Mouse (Mus musculus) ES-CJ7 (cell line): ENCODE results near the gene Foxb1.
A peak's percentile ranks its signal among the peaks of the same experiment; 100 is the strongest.

Experiments
- DNase-seq: peaks from one replicate; pipeline ENCODE4 v3.0.0; 2011; ENCODE audit warnings: low read depth, low spot score

The Foxb1 gene

DNA sequence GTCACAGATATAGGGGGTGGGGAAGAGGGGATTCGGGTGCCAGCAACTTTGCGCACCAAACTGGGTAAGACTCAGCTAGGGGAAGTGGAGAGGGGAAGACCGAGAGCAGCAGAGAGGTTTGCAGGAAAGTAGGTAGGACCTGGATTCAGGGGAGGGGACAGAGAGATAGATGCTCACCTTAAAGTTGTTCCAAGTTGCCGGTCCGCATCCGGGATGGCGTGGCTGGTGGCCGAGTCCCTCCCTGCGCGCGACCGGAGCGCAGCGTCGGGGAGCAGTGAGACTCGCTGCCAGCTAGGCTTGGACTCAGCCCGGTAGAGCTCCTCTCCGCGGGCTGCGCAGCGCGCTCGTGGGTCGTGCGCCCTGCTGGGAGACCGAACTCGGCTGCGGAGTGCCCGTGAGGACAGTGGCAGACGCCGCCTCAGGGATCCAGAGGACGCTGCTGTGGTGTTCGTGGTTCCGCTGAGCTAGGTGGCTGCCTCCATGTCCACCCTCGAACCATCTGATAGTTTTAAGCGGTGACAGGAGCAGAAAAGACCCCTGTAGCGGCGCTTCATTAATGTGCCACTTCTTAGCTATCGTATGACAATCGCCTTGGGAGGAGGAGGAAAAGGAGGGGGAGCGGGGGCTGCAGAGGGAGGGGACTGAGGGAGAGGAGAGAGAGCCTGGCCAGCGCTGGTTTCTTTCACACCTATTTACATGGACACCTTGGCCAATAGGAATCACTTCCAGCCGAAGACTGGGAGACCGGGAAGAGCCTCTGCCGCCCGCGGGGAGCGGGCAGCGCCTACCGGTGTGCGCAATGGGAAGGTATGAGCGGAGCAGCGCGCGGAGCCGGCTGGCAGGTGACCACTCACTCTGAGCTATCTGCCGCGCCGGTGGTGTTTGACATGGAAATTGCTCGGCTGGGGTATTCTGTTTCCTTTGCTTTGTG is at the start of gene Foxb1:
TSS of gene Foxb1 (minus strand) at position 570 of the 931 bp plus-strand sequence.
- peak; percentile 70 for DNase-seq

DNA sequence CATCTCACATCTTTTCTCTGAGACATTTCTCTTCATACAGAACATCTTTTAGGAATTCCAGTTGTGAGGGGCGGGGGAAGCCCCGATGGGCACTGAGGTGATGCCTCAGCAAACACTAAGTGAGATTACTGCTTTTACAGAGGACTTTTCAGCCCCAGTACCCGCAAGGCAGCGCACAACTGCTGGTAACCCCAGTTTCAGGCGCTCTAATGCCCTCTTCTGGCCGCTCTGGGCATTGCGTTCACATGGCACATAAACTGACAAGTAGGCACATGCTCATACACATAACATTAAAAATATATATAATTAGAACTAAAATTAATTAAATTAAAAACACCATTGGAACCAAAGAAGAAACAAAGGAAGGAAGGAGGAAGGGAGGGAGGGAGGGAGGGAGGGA is 29.8 kb upstream of the Foxb1 start:
- peak; percentile 68 for DNase-seq

DNA sequence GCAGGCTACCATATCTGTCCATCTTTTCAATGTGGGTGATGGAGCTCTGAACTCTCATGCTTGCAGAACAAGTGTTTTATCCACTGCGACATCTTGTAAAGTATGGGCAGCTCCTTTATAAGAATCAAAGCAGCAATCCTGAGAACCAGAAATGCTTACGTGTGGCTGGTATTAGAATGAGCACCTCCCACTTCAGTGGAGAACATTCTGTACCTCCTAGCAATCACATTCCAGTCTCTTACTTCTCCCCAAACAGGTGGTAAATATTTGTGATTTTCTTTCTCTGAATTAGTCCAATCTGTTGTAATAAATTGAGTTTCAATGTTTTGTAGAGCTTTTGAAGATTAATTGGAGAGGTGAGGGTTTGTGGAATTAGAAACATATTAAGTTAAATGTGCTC is 19.3 kb upstream of the Foxb1 start:
- DNase-seq = no peak

DNA sequence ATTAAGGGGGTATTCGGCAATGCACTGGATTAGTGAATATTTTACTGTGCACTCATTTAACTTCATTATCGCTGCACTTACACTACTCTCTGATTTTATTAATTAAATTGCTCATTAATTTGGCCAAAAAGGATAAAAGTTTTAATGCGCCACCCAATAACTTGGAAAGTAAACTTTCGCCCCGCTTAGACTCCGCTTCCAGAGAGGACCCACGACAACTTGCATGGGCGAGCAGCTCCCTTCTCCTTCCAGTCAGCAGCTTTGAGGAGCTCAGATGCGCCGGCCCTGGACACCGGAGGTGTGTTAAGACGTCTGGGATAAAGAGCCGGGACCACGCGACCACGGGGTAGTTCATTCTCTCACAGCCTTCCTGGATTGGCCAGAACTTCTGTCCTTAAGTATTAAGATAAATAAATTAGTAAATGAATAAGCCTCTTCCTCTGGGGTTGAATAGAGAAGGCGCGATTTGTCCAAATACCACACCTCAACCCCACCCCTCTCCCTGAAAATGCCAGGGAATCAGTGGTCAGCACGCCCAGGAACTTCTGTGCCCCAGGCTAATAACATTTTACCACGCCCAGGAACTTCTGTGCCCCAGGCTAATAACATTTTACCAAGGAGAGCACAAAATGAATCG is 9.3 kb upstream of the Foxb1 start:
- DNase-seq = peak; percentile 50

DNA sequence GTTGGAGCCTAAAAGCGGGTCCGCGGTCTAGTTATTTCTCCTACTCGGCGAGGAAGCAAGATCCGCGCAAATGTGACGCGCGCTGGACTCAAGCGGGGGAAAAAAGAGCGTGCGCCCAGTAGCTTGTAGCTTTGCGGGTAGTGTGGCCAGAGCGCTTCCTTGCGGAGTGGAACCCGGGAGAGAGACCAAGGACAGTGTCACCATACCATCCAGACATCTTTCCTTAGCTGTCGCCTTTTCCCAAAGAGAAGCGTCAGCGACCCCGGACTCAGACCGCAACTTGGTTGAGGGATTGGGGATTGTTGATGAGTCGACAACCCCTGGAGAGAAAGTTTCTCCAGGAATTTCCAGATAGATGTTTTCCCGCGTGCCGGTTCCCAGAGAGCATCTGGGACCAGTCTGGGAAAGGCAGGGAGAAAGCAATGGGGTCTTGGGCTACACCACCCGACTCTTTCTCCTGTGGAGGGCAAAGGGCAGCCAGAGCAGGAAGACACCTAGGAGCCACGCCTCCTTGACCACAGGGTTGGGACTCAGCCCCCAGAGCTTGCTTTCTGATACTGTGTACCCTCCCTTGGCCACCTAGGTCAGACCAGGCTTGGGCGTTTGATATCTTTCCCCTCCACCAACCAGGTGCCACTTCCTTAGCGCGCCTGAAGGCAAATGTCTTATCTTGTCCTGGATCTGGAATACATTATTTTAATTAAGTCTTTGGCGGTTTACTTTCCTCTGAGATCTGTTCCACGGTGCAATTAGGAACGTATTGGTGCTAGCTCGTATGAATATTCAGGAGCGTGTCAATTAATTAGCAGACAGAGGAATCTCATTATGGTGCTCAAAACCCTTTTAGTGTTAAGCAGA is 8.6 kb upstream of the Foxb1 start:
- peak; percentile 28 for DNase-seq

DNA sequence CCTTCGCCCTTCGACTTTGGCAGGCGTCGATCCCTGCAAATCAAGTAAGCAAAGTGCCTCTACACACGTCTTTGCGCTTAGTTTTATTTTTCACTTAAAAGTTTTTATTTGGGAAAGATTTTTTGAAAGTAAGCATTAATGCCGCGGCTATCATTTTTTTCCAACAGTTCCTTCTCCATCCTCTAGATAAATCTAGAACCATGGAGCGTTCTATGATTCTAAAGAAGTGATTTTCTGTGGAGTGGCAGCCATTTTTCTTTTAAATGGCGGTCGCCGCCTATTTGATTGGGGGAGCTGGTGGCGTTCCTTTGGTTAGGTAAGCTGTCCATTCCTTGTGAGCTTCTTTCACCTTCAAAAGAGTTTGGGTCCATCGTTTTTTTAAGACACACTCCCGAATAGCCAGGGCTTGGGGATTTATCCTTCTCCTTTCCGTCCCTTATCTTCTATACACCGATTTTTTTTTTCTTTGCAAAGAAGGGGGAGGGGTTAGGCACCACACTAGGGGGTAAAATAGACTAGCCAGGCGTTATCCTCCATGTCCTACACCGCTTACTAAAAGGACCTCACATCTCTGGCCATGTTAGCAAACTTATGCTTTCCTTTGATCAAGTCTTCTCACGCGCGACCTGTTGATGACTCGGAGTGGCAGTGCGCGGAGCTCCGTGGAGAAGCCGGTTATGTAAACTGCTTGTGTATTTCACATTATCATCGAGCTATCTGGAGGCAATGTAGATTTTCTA is 7.6 kb upstream of the Foxb1 start:
- DNase-seq = peak; percentile 18

DNA sequence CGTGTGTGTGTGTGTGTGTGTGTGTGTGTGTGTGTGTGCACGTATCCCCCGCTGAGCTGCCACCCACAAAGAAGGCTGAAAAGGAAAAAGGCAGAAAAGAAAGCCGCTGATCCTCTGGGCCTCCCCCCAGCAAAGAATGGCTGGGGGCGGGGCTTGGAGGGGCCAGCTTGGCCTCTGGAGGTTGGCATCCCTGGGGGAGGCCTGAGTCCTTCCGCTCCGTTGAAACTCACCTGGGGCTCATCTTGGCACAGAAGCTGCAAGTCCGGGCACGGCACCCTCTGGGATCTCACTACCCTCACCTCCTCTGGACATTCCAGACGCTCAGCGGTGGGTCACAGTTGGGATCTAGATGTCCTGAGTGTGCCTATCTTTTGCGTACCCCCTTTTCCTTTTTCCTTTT is 6.7 kb upstream of the Foxb1 start:
- peak; percentile 20 for DNase-seq

DNA sequence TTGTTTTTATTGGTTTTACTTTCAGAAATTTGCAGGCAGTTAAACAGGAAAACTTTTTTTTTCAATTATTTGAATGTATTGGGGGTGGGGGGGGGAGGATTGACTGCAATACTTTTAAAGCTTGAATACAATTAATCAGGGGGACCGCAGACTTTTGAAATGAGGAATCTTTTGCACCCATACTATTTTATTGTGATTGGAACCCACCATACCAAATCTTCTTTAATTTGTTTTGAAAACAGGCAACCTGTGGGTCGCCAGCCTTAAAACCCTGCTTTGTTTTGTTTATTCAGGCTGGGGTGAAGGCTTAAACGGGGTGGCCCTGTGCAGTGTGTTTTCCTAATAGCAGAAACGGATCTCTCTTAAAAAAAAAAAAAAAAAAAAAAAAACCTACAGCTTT is 6.2 kb upstream of the Foxb1 start:
- DNase-seq = no peak

DNA sequence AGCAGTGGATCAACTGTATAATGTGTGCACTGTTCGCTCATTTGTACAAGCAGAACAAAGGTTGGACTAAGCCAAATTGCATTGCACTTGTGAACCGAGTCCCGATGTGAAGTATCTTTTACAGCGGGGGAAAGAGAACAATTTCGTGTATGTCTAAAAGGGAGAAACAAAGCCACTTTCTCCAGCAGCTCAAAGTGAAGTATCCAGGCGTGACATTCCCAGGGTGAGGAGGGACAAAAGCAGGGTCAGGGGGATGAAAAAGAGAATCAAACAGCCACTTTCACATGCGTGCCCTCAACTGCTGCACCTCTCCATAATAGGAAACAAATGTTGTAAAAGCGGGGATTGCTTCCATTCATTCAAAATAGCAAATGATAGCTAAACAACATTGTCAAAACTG is 5.6 kb upstream of the Foxb1 start:
- DNase-seq = no peak

DNA sequence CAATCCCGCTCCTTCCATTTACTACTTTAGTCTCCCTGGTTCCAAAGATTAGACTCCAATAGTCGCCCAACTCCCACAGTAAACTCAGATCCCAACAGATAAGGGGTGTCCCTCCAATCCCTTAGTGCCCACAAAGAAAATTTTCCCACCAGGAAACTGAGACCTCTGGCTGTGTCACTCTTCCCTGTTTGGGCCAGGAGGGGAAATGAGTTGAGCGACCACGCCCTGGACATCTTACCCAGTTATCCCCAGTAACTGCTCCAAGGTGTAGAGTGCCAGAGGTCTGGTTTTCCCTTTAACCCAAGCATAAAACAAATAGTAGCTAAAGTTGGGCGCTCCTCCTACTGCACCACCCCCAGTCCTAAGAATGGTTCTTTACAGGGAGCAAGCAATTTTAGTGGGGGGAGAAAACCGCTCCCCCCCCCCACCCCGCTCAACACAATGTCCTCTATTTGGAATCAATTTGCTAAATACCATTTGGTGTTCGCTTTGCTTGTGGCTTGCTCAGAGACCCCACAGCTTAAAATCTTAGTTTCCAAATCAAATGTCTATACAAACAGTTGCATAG is 4.8 kb upstream of the Foxb1 start:
- DNase-seq = peak; percentile 20

DNA sequence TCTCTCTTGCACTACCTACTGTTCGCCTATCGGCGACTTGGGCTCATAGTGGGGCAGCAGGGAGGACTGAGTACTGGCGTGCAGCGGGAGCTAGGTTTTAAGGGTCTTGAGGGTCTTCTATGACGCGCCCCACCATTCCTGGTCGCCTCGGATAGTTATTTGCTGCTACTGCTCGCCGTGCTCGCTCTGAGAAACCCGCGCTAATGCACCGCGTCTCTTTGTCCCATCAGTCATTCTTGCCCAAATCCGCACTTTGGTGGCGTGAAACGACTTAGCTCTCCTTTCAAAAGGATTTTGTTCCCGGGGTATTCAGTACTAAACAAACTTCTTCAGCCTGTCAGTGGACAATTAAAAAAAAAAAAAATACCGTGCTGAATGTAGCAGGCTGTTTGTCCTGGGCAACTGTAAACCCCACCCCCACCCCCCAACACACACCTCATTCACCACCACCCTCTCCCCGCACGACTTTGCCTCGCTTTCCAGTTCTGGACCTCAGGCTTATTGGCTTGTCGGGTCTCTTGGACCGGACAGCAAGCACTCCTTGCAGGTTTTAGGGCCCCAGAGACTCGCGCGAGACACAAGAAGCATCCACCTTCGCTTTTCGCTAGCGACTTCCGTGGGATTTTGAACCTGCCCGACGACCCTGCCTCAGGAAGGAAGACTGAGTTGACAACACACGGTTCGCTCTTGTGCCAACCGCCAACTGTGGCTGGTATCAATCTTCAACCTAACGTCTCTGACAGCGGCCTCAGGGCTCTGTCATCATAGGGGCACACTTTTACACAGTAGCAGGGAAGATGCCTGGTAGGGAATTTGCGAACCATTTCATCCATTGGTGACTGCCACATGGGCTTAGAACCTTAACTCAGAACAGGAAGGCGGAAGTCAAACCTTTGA is 4.1 kb upstream of the Foxb1 start:
- DNase-seq = peak; percentile 25

DNA sequence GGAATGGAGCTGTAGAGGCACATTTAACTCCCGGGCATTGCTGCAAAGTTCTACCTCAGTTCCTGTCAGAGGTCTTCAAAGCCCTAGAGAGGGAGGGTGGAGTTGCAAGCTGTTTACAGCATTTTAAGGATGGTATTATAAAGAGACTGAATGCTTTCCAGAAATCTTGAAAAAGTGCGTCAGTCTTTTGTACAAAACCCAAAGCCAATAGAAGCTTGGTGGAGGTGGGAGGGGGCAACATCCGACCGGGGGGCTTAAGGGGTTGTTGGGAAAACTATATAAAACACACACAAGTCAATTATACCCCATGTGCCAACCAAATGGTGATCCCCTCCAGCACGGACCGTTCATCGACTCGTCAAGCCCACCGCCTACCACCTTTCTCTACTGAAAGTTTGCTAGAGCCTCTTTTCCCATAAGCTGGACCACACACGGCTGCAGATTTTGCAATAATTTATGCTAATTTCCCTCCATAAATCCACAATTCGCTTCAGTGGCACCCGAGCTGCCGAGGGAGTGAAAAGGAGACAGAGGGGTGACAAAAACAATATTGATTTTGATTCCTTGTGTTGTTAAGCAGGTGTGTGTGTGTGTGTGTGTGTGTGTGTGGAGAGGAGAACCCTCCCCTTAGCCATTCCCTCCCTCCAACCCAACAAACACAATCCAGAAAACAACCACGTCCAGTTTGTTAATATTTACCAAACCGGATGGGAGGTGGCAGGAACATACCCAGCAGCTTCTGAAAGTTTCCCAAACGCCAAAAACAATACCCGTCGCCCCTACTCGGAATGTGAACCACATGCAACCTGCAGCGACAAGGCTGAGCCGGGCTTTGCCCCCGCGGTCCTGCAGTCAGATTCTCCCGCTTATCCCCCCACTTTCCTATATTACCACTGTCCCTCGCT is 3.2 kb upstream of the Foxb1 start:
- peak; percentile 9 for DNase-seq

DNA sequence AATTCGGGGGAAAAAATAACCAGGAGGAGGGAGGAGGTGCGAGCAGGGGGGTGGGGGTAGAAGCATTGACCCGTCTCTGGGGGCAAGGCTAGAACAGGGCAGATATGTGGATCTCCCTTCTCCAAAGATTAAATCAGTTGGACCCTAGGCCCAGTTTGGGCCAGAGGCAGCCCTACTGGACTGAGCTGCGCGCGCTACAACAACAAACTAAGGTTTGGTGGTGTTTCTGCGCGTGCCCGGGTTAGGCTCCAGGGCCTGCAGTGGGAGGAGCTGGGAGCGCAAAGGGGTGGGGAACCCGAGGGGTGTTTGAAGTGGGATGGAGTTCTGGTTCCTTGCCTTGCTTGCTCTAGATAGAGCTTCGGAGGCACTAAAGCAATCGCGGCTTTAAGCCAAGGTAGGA is 2.0 kb upstream of the Foxb1 start:
- DNase-seq = peak; percentile 76

DNA sequence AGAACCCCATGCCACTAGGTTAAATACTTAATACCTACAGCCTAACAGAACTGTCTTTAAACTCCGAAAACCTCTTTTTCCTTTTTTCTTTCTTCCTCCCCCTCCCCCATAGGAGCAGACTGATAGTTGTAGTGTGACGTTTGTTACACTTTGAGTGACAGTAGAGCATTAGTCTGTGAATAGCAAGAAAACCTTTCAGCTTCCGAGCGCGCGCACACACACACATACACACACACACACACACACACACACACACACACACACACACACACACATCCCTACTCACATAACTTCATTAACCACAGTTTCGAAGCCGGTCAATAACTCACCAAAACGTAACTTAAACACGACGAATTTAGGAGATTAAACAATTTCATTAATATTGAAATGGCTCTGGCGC is 1.5 kb upstream of the Foxb1 start:
- no peak for DNase-seq

DNA sequence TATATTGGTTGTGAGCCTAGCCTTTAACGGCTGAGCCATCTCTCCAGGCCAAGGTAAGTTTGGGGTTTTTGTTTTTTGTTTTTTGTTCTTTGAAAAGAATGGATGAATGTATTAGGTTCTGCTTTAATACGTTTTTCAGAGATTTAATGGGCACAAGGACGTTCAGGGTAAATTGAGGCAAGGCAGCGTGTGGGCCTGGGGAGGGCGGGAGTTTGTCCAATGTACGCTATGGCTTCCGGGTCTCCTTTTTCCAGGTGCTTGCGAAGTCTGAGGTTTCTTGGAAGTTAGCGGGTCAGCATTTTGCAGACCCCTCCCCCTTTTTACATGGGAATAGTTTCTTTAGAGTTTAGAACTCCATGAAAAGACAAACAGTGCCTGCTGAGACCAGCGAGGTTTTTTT is 829 bp upstream of the Foxb1 start:
- DNase-seq = peak; percentile 5

DNA sequence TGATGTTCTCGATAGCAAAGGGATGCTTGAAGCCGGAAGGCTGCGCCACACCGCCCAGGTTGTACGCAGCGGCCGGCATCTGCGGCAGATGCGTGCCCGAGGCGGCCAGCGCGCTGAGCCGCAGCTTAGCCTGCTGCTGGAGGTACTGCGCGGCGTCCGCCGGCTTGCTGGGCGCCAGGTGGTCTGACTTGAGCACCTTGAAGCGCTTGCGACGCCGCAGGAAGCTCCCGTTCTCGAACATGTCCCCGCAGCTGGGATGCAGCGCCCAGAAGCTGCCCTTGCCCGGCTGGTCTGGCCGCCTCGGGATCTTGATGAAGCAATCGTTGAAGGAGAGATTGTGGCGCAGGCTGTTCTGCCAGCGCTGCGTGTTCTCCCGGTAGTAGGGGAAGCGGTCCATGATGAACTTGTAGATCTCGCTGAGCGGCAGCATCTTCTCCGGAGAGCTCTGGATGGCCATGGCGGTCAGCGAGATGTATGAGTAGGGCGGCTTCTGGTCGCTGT is 969 bp downstream of the Foxb1 start:
- peak; percentile 28 for DNase-seq

DNA sequence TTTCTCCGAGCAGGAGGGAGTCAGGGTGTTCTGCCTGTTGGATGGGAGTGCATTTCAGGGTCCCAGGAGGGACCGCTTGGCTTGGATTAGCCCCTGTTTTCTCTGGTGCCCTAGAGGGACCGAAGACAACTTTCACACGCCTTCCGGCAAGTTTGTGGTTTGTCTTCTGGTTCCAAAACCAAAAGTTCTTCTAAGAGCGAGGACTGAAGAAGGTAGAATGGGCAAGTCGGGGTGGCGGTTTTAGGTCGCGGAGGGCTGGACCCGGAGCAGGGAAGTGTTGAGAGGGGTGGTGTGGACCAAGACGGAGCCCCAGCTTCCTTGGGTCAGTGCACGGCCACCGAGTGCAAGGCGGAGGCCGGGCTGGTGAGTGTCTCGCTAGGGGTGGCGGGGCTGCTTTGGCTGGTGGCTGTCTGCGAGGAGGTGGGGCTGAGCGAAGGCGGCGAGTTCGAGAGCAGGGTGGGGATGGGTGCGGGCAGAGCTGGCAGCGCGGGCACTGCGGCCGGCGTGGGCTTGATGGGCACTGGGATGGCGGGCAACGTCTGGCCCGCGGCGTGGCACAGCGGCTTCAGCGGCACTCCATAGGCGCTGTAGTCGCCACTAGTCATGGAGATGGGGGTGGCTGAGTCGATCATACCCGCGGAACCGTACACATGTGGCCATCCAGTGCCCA is 1.7 kb downstream of the Foxb1 start:
- DNase-seq = peak; percentile 49

DNA sequence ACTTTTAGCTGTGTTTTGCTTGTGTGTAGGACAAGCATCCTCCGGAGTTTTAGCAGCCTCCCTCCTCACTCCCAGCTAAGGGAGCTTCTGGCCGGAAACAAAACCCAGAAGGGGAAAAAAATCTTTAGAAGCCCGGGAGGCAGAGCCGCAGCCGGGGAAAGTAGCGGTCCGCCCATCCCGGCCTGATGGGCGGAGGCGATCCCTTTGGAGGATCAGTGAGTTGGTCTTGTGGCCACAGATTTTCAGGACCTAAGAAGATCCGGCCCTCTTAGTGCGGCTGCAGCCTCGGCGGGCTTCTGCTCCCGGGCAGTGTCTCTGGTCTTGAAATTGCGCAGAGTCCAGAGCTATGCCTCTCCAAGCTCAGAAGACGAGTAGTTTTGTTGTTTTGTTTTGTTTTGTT is 2.2 kb downstream of the Foxb1 start:
- peak; percentile 80 for DNase-seq
